Mouse (Mus musculus) kidney, adult 2 months (tissue): ENCODE data around the gene Tbp. TPM values are rescaled to one million over a fixed set of nuclear protein-coding genes. Genes with fewer than 3 reads are reported as not detected.

Experiments used
- DNase-seq: peaks from one replicate; pipeline ENCODE4 v3.0.0; 2021
- H3K27ac ChIP-seq: fragments of 200-500 bp; 2 replicates; pipeline ENCODE4 v1.5.1; 2012; ENCODE audit warnings: low read depth, low read length, control low read depth, inconsistent platforms; ENCODE audit not compliant: insufficient read depth
- H3K27me3 ChIP-seq: fragments of 200-500 bp; replicated peaks from 2 replicates; pipeline ENCODE4 v1.6.1; 2012; ENCODE audit warnings: mild to moderate bottlenecking, moderate library complexity, low read length, inconsistent platforms; ENCODE audit not compliant: control insufficient read depth, insufficient read depth
- H3K36me3 ChIP-seq: fragments of 200-500 bp; 2 replicates; pipeline ENCODE4 v1.6.1; 2012; ENCODE audit warnings: mild to moderate bottlenecking, moderate library complexity, low read length, inconsistent platforms; ENCODE audit not compliant: control insufficient read depth, insufficient read depth
- H3K4me1 ChIP-seq: fragments of 200-500 bp; 2 replicates; pipeline ENCODE4 v1.6.1; 2011; ENCODE audit warnings: low read length; ENCODE audit not compliant: control insufficient read depth, insufficient read depth
- H3K4me3 ChIP-seq: fragments of 200-500 bp; 2 replicates; pipeline ENCODE4 v1.5.1; 2011; ENCODE audit warnings: mild to moderate bottlenecking, low read depth, low read length, control low read depth; ENCODE audit not compliant: insufficient read depth
- CTCF ChIP-seq: fragments of 200-500 bp; conservative IDR thresholded peaks from 2 replicates; pipeline ENCODE4 v1.5.1; 2011; ENCODE audit warnings: low read depth, mild to moderate bottlenecking, control low read depth, low read length, moderate library complexity, mixed read lengths; ENCODE audit not compliant: insufficient read depth, insufficient read length
- POLR2A ChIP-seq: fragments of 200-500 bp; IDR thresholded peaks from one replicate; pipeline ENCODE4 v1.6.1; 2011; ENCODE audit warnings: low read depth, low read length, control low read depth
- WGBS: fragments of 180-500 bp; shearing (Covaris S2); methylation state at CpG from one replicate; pipeline ENCODE4 v1.1.7; 2018; 5-methylcytosine and 5-hydroxymethylcytosine counted together
- polyA plus RNA-seq: library from polyadenylated mRNA; depleted of rRNA; stranded (reverse); fragments of >200 nt; gene quantifications from 2 replicates; pipeline ENCODE4 v1.2.3, GENCODE M21; 2012; rRNA removed

Gene Tbp
- polyA plus RNA-seq: 39.7 and 44.8 TPM in 2 replicates

DNA sequence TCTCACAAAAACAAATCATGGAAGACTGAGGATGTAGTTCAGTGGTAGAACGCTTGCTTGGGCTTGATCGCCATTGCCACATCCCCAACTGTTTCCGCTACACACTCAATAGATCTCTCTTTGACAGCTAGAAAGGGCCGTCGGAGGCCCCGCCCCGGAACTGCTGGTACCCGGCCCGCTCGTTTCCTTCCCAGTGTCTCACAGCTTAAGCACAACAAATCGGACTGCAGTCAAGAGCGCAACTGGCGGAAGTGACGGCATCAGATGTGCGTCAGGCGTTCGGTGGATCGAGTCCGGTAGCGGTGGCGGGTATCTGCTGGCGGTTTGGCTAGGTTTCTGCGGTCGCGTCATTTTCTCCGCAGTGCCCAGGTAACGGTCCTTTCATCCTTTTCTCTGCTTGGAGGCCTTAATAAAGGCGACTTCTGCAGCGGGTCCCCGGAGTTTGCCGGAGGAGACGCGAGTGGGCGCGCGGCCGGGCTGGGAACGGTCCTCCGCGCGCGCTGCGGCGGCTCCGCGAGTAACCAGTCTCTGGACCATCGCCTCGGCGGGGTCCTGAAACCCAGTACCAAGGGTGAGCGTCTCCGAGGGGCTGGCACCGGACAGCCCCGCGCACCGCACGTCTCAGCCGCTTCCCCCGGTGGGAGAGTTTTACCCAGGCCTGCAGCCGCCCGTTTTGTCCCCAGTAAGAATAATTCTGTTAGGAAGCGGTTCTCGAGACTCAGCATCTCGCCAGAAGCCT lies at the start of gene Tbp, which contains the start of gene Psmb1:
Gene Tbp (plus strand): TSS at position 233 of the 739 bp plus-strand sequence.
Gene Psmb1 (minus strand): TSS at position 96 of the 739 bp plus-strand sequence.
- Histone ChIP-seq H3K4me1 (peaks cover 10% of the 10 kb centered on the region; the same call in 1 of the 2 replicates), H3K36me3 (peaks cover 2% of the 10 kb centered on the region; the same call in 1 of the 2 replicates), H3K4me3 (peak within 1 kb of the TSS; percentile 81), H3K27ac (peak within 1 kb of the TSS; percentile 87), H3K27me3 (no peaks in the 10 kb centered on the region)
- peak; percentile 99 for DNase-seq
- under 1% methylated on average over 63 of the region's 63 CpGs for WGBS
- no peak for TF ChIP-seq CTCF
- peak; percentile 51 for TF ChIP-seq POLR2A

DNA sequence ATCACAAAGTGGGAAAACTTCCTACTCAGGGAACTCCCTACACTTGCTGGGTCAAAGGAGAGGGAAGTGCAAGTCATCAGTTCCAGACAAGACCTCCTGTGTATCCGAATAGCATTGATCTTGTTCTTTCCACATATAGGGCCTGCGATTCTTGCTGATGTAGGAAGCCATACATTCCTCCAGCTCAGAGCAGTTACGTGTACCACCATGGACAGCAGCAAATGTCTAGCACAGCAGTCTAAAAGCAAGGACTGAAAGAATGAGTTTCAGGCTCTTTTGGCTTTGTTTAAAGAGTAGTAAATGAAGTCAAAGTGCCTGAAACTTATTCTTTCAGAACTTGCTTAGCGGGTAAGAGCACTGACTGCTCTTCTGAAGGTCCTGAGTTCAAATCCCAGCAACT lies 44.5 kb upstream of the Tbp start:
- H3K27ac ChIP-seq: no peak overlapping the region
- no peaks in the 10 kb centered on the region for H3K36me3 ChIP-seq
- no peaks in the 10 kb centered on the region for H3K27me3 ChIP-seq
- TF ChIP-seq POLR2A (no peak), CTCF (no peak)
- 64% methylated on average over 4 of the region's 4 CpGs for WGBS
- DNase-seq: no peak
- no peak overlapping the region for H3K4me3 ChIP-seq
- no peaks in the 10 kb centered on the region for H3K4me1 ChIP-seq

DNA sequence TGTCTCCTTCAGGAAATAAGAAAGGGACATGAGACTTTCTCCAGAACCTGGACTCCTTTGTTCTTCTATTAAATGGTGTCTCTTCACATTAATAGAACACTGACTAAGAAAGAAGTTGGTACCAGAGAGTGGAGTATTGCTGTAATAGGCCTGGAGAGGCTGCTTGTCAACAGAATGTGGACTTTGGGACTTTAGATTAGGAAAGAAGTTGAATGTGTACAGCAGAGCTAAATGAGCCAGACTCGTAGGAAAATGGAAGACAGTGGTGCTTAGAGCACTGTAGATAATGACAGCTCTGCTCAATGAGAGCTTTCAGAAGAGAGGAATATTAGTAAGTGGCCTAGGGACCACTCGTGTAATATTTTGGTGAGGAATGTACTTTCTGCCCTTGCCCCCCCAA lies 43.1 kb upstream of the Tbp start:
- TF ChIP-seq POLR2A (no peak), CTCF (no peak)
- WGBS: 73% methylated on average over 2 of the region's 2 CpGs
- no peak for DNase-seq
- no peaks in the 10 kb centered on the region for H3K36me3 ChIP-seq
- no peak overlapping the region for H3K27ac ChIP-seq
- no peaks in the 10 kb centered on the region for H3K27me3 ChIP-seq
- no peaks in the 10 kb centered on the region for H3K4me1 ChIP-seq
- no peak overlapping the region for H3K4me3 ChIP-seq

DNA sequence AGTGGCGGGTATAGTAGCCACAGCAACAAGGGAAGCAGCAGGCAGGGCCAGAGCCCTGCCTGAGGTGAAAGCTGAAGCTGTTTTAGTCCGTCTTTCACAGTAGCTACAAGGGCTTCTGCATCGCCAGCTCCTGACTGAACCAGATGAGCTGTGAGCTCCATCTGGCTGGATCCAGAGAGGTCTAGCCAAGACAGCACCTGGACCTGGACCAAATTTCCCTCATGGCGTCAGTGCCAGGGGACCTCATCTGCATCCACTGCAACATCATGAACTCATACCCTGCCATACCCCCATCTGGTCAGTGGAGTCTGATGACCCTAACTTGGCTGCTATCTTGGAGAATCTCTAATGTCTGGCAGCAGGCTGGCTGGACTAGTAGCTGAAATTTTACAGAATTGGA lies 39.9 kb upstream of the Tbp start:
- H3K4me1 ChIP-seq: no peaks in the 10 kb centered on the region
- no peak overlapping the region for H3K4me3 ChIP-seq
- no peaks in the 10 kb centered on the region for H3K27me3 ChIP-seq
- no peak for TF ChIP-seq CTCF
- no peak for TF ChIP-seq POLR2A
- no peaks in the 10 kb centered on the region for H3K36me3 ChIP-seq
- 77% methylated on average over 4 of the region's 4 CpGs for WGBS
- H3K27ac ChIP-seq: no peak overlapping the region
- no peak for DNase-seq

DNA sequence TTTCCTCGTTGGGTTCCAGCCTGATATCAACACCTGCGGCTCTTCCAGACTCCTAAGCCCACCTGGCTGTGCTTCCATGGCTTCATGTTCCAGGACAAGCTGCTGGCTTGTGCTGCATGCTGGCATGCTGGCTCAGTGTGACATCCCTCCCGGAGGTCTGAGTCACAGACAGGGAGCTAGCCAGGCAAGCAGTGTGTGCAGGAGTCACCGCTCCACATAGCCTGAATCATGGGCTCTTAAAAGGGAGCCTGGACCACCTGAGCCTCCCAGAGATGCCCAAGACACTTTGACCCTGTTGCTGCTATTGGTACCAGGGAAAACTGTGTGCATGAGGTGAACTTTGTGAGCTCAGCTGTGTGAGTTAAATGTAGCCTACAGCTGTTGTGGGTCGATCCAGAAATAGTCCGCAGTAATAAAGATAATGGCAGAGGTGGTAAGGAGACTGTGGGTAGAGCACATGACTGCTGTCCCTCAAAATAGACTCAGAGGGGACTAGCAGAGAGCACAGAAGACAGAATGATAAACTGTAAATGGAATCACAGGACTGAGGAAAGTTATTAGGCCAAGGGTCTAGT lies 37.7 kb upstream of the Tbp start:
- Histone ChIP-seq H3K27ac (no peak overlapping the region), H3K27me3 (no peaks in the 10 kb centered on the region), H3K36me3 (no peaks in the 10 kb centered on the region), H3K4me3 (no peak overlapping the region), H3K4me1 (no peaks in the 10 kb centered on the region)
- TF ChIP-seq POLR2A: no peak
- TF ChIP-seq CTCF: no peak
- DNase-seq: no peak
- WGBS: 88% methylated on average over 6 of the region's 6 CpGs

DNA sequence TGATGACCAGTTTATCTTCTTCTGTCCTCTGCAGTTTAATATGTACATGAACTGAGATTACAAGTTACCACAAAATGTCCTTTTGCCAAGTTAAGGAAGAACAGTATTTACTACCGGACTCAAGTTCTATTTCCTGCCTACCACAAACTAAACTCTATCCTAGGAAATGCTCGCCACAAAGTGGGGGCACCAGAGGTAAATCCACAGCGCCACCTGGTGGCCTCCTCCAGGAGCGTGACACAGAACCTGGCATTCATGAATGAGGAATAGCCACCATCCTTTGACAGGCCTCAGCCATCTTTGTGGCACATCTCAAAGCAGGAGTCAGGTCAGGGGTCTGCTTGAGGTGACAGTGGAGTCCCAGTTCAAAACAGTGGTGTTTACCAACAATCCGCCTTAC lies 32.0 kb upstream of the Tbp start:
- TF ChIP-seq POLR2A (no peak), CTCF (peak; percentile 88)
- DNase-seq: peak; percentile 63
- Histone ChIP-seq H3K27me3 (no peaks in the 10 kb centered on the region), H3K27ac (no peak overlapping the region), H3K4me3 (no peak overlapping the region), H3K36me3 (no peaks in the 10 kb centered on the region; the same call in none of the 2 replicates), H3K4me1 (no peaks in the 10 kb centered on the region)
- WGBS: 20% methylated on average over 5 of the region's 5 CpGs

DNA sequence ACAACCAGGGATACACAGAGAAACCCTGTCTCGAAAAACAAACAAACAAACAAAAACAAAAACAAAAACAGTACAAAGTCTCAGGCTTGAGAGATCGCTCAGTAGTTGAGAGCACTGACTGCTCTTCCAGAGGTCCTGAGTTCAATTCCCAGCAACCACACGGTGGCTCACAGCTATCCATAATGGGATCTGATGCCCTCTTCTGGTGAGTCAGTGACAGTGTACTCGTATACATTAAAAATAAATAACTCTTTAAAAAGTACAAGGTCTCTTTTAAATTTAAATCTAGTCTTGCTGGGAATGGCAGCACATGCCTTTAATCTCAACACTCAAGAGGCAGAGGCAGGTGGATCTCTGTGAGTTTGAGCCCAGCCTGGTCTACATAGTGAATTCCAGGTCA lies 27.0 kb upstream of the Tbp start:
- DNase-seq: no peak
- no peak overlapping the region for H3K27ac ChIP-seq
- H3K4me1 ChIP-seq: no peaks in the 10 kb centered on the region
- 89% methylated on average over 4 of the region's 4 CpGs for WGBS
- peaks cover 13% of the 10 kb centered on the region for H3K36me3 ChIP-seq
- H3K27me3 ChIP-seq: no peaks in the 10 kb centered on the region
- no peak overlapping the region for H3K4me3 ChIP-seq
- no peak for TF ChIP-seq CTCF
- TF ChIP-seq POLR2A: no peak
